Mouse (Mus musculus): ENCODE results near the gene Smg6. TPM values are rescaled to one million over a fixed set of nuclear protein-coding genes. Genes with fewer than 3 reads are reported as not detected.
"Not testable (repeated sequence)": the region's sequence is repeated elsewhere in the genome, so short reads cannot be mapped to it uniquely, and the experiment has no call there.

Gene Smg6
- total RNA-seq, 2 experiments from 2014 or later, result 15.2 to 18.5 TPM

DNA sequence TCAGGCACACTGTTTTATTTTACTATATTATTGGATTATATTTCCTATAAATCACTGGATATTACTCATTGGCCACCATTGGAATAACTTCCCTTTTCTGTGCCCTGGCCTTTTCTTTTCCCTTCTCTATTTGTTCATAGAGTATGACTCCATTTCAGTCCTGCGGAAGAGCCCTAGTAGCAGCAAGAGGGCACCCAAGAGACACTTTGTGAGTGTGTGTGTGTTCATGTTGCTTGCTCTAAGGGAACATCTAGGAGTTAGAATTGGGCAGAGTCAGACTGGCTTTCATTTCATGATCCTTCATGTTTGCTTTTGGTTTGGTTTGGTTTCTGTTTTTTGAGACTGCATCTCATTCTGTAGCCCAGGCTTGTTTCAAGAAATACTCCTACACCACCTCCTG, 68.5 kb downstream of the Smg6 start:
- DNase-seq, result no peak

DNA sequence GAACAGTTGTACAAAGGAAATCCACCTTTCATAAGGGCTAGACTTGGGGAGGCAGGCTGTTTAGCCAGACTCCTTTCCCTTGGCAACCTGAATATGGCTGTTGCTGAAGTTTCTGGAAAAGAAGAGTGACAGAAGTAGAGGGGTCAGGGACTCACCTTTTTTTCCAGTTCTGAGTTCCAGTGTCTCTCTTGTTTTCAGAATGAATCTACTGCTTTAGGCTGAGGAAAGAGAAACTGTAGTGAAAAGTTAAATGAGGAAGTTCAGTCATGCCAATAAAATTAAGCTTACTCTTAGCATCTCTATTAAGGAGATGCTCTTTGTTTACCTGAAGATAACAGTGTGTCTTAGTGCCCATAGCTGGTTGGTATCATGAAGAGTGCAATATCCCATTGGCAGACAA, 69.2 kb downstream of the Smg6 start:
- DNase-seq, result no peak

DNA sequence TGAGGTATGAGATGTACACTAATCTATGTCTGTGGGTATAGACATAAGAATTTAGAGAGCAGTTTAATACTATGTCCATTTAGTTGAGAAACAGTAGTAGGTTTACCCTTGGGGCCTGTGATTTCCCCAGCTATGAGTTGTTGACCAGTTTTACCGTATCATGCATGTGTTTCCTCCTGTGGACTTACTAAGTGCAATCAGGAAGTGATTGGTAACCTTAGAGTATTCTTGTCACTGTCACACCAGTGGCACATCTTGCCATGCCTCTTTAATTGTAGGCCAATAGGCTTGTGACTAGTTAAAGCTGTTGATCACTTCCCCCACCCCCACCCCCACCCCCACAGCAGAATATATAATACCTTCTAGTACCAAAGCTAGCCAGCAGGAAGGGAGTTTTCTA, 70.9 kb downstream of the Smg6 start:
- DNase-seq, result no peak

DNA sequence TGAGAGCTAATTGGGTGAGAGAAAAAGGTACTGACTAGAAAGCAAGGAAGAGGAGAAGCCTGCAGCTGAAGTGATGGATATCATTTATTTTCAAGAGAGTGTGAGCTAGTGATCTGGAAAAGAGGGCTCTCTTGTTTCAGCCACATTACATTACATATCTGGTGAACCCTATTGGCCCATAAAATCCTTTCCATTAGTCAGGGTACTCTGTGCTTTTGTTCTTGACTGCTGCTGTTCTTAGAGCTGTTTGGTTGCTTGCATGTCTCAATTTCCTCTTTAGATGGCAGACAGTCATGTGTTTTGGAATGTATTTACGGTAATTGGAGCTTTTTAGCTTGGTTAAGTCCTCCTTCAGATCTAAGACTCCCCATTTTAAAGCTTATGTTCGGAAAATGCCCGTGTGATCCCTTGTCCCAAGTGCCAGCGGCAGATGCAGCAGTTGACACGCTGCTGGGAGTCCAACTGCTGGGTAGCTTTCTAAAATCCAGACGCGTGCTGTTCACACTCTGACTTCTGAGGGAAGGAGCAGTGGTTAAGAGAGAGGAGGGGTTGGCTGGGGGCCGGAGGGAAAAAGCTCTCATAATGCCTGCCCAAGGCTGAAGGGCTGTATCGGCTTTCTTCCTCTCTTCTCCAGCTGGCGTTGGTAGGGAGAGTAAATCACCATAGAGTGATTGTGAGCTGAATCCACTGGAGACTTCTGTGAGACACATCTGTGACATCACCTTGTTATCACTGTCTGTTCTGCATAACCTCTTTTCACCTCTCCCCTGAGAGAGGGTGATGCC, 75.4 kb downstream of the Smg6 start:
- DNase-seq, result peak; percentile 54

DNA sequence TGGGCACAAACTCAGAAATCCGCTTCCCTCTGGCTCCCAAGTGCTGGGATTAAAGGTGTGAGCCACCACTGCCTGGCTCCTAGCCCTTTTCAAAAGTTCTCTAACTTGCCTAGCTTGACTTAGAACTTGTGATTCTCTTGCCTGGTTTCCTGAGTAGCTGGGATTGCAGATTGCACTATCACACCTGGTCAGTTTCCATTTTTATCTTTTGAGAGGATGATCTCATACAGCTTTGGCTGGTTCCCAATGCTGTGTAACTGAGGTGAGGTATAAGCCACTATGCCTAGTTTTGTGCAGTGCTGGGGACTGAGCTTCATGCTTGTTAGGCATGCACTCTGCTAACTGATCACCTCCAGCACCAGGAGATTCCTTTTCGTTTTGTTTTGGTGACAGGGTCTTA, 82.6 kb downstream of the Smg6 start:
- no peak for DNase-seq

DNA sequence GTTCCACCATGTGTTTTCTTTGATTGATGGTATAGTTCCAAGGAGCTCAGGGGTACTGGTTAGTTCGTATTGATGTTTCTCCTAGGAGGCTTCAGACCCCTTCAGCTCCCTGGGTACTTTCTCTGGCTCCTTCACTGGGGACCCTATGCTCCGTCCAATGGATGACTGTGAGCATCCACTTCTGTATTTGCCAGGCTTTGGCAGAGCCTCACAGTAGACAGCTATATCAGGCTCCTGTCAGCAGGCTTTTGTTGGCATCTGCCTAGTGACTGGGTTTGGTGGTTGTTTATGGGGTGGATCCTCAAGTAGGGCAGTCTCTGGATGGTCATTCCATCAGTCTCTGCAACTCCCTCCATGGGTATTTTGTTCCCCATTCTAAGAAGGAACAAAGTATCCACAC, 83.9 kb downstream of the Smg6 start:
- DNase-seq, result not testable (repeated sequence)

DNA sequence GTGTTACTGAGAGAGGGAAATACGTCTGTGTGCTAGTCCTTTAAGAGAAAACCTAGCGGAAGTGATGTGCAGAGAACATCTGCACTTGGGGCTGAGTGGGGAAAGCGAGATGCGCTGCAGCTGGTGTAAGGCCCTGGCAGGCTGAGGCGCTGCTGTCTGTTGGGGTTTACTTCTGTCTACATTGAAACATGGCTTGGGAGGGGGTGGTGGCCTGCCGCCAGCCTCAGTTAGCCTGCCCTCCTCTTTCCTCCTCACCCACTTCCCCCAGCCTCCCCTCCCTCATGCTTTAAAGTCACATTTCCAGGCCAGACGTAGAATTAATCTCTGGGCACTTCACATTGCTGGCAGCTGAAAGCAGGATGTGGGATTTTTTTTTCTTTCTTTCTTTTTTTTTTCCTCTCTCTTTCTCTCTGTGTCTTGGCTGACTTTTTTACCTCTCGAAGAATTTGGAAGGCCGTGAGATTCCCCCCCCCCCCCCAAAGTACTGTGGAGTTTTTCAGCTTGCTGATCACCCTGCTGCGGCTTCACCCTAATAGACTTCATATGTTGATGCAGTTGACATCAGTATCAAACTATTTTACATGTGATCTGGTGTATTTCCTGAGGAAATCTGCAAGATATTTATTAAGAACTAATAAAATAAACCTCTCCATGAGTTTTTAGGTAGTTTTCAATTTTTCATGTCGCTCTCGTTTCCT, 87.5 kb downstream of the Smg6 start:
- DNase-seq, result peak; percentile 67

DNA sequence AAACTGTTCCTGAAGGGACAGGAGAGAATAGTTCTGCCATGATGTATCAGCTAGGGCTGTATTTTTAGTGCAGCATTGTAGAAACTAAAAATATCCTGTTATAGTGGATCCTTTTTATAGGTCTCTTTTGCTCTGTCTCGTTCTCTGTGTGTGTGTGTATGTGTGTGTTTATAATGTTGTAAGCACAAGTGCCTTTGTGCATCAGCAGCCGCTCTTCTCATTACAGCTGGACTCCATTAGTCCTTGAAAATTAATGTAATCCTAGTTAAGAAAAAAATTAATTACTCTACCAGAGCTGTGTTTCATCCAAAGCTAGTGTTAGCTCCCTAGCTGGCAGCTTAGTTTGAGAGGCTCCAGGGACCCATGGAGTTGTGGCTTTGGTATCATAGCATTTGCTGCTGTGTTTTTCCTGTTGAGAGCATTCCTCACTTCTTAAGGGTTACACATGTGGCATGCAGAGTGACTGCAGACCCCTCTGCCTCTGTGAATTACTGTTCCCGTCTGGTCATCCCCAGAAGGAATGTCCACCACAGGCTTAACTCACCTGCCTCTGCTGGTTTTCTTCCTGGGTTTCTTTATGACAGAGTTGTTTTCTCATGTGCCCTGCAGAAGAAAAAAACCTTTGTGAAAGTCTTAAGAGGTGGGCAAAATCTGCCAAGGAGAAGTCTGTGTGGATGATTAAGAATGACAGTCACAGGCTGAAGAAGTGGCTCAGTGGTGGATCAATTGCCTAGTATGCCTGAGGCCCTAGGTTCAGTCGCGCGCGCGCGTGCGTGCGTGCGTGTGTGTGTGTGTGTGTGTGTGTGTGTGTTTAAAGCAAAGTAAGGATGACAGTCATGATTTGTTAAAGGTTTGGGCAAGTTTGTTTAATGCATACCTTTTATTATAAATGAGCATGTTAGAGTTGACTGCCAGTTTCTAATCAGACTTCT, 88.4 kb downstream of the Smg6 start:
- DNase-seq, result no peak

DNA sequence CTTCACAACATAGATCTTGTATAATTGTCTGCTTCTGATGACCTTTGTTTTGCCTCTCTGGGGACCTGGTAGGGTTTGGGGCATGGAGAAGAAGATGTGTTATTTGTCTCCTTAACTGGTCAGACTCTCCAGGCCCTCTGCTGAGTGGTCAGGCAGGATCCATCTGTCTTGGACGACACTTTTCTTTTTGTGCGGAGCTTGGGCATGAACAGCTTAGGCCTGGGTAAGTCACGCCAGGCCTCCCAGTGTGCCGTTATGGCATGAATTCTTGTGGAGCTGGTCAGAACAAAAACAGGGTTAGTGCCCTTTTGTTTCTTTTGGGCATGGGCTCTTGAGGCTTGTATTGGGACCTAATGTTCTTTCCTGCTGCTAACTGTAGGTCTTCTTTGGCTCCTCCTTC, 89.2 kb downstream of the Smg6 start:
- no peak for DNase-seq

DNA sequence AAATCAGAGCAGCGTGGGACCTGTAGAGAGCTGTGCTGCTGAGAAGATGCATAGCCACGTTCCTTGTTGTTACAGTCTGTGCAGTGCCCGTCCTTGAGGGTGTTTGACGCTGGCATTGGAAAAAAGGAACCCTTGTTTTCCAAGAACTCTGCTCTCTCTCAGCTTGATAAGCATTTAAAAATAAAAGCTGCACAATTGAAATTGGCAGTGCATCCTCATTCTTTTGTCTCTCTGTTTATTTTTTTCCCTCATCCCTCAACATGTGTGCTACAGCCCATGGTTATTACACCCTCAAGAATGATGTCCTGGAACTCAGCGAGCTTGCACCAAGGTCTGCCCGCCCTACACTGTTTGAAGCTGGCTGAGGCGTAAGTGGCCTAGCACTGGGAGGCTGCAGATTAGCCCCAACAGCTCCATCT, 89.8 kb downstream of the Smg6 start:
- DNase-seq, result no peak

DNA sequence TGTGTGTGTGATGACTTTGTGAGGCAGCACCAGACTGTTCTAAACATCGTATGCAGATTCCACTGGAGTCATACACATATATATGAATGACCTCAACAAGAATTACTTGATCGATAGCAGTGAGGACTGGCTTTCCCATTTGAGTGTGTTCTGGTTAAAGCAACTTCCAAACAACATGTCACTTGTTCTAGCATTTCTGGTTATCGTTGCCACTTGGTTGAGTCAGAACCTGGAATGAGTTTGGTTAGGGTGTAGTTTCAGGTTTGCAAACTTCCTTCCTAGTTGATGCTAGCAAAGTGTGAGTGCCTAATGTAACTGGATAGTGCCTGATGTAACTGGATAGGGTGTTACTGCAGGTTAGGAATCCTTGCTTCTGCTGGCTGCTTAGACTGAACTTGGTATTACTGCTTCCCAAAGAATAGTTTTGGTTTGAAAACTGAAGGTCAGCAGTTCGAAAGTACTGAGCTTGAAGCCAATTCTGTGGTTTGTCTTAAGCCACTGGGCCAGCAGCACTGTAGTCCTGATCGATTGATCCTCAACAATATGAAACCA, 90.8 kb downstream of the Smg6 start:
- no peak for DNase-seq

DNA sequence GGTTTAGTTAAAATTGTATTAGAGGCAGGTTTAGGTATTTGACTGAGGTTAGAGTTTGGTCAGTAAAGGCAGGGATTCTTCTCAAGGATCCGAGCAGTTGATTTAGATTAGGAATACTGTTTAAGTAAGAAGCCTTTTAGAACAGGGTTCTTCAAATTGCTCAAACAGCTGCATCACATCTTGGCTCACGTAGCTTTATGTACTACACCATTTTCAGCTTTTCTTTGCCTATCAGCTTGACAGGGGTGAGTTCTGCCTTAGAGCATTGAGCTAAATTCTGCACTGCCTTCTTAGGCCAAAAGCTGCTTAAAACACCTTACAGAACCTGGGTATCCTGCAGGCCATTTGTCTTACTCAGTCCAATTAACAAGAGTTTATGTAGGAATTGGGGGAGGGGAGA, 92.2 kb downstream of the Smg6 start:
- DNase-seq, result no peak

DNA sequence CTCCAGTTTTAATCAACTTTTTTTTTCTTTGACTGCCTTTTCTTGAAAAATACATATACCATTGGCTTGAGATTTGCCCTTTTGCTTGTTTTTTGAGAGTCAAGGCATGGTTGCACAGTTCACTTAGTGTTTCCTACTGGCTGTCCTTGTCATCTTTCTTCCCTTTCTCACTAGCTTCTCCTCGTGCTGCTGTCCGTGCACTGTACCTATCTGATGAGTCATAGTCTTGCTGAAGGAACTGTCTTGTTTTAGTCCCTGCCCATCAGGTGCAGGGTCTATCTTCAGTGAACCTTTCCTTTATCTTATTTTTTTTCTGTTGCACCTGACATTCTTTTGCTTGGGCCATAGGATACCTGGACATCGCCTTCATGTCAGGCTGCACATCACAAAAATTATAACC, 101.4 kb downstream of the Smg6 start:
- DNase-seq, result no peak

DNA sequence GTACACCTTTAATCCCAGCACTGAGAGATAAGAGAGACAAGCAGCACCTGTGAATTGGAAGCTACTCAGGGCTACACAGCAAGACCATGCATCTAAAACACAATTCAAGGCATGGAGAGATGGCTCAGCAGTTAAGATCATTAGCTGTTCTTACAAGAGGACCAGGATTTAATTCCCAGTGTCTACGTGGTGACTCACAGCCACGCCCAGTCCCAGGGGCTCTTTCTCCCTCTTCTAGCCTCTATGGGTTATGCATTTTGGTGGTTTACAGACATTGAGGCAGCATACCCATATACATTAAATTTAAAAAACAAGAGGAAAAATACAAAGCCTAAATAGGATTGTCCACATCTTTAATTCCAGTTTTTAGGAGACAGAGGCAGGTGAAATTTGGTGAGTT, 102.0 kb downstream of the Smg6 start:
- no peak for DNase-seq

DNA sequence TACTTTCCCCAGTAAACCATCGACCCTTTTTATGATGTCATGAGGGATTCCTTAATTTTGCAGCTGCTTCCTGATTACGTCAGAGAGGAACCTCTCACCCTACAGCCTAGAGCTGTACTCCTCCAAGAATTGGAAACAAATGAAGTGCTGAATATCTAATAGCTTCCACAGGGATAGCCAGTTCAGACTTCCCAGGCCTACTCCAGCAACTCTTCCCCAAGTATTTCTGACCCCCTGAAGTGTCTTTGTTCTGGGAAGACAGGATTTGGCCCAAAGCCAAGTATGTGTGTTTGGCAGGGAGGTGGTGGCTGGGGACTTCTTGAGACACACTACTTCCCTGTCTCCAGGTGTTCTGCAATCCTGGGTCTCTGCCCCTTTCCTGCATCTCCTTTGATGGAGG, 105.6 kb downstream of the Smg6 start:
- DNase-seq, result no peak

DNA sequence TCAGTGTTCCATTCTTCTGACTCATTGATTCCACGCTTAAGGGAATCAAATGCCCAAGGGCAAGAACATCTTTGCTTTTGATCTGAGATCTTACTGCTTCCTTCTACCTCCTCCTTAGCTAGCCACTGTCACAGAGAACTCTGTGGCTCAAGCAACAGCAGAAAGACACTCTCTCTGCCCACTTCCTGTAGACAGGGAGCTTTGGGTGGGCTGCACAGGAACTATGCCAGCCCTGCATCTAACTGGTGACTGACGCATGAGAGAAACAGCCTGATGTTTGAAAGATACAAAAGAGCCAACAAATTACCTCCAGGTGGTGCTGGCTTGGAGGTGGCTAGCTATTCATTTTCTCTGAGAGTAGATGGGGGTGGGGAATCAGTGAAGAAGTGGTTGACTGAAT, 107.3 kb downstream of the Smg6 start:
- no peak for DNase-seq

DNA sequence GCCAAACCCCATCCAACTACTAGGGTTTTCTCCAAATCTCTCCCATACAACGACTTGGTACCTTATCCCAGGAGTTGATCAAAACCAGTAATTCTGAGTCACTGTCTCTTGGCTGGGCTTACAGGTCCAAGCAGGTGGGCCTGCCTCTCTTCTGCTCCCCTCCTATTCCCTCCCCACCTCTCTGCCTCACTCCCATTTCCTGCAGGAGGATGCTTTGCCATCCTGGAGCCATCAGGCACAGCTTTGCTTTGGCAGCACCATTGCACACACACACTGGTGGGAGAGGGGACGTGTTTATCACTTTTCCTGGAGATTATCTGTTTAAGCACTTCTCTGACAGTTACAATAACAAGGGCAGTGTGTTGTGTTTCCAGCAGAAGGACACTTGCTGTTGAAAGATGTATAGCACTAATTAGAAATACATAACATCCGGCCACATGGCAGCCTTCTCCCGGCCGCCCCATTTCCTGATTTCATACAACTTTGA, 108.0 kb downstream of the Smg6 start:
- no peak for DNase-seq

DNA sequence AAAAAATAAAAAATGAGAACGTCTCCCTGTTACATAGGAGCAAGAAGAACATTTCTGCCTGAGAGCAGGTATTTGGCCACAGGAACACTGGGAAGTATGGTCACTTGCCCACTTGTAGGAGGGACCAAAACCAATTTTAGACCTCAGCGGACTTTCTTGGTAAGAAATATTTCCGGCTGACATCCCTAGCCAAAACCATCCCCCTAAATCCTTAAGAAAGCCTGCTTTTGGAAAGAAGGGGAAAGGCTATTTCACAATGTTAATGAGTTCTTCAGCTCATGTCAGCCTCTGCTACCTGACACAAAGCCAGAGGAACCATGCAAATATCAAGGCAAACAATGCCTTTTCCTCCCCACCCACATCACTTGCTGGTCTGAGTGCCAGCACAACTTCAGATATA, 108.5 kb downstream of the Smg6 start:
- DNase-seq, result no peak

DNA sequence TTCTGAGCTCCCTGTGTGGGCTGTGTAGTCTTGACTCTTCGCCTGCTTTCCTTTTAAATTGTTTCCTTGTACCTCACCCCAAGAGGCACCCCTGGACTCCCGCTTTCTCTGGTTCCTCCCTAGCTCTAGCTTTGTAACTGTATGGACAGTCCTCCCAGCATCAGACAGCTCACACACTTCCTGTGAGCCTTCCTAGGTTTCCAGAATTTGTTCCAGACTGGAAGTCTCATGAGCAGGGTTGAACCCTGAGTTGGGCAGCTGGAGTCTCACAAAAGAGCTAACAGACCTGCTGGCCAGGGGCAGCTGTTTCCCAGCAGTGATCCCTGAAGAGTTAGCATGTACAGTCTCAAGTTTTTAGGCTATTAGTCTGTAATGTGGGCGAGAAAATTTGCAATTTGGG, 118.7 kb downstream of the Smg6 start:
- no peak for DNase-seq

DNA sequence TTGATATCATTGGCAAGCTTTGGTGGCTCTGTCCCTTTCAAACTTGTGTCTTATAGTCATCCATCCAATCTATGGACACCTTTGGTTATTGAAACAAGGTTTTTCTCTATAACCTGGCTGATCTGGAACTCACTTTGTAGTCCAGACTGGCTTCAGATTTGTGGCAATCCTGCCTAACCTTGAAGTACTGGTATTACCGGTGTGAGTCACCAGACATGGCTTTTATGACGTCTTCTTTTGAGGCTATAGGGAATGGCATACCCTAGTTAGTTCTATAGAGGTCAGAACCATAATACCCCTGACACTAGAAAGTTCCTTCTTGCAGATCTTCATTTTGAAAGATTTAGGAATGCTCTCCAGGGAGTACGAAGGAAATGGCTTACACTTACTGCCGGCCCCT, 120.2 kb downstream of the Smg6 start:
- no peak for DNase-seq

DNA sequence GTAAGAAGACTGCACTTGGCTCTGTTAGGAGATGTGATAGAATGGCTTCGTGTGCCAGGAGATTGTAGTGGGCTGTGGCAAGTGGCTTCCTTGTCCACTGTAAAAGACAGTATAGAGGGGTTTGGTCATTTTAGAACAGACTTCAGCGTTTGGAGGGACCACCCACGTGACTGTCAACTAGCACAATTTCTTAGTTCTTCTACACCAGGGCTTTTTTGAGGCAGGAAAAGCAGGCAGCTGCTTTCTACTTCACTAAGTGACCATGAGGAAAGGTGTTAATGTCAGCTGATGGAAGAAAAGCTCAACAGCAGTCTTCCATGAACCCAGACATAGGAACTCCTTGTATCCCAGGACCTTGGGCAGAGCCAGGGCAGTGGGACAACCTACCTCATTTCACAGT, 121.0 kb downstream of the Smg6 start:
- no peak for DNase-seq

DNA sequence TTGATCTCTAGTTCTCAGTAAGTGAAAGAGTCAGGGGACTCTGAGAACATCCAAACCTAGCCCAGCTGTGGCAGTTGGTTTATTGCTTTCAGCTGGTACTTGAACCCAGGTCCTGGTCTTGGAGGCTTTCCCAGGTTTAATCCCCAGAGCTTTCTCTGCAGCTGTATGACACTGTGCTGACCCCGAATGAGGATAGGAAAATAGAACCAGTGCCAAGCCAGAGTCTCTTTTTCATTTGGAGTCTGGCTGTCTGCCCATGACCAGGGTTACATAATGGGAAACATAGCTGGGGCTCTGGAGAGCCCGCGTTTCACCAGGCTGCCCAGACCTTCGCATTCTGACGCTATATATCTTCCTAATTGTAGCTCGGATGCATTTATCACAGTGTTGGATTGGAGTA, 121.4 kb downstream of the Smg6 start:
- peak; percentile 92 for DNase-seq
